Mouse (Mus musculus) heart, adult 2 months (tissue): ENCODE measurements around the gene Gadd45a. TPM values are rescaled to one million over a fixed set of nuclear protein-coding genes. Genes with fewer than 3 reads are reported as not detected.

ENCODE experiments used
- DNase-seq, 2 experiments: peaks; one replicate each; pipeline ENCODE4 v3.0.0; 2021
- H3K27ac ChIP-seq: fragments of 200-600 bp; 2 replicates; pipeline ENCODE4 v1.8.1; 2022
- H3K27me3 ChIP-seq: fragments of 200-500 bp; 2 replicates; pipeline ENCODE4 v1.6.1; 2012; ENCODE audit warnings: mild to moderate bottlenecking, low read length, inconsistent platforms, mixed read lengths; ENCODE audit not compliant: control insufficient read depth, insufficient read depth
- H3K36me3 ChIP-seq: fragments of 200-500 bp; 2 replicates; pipeline ENCODE4 v1.6.1; 2012; ENCODE audit warnings: low read length, inconsistent platforms; ENCODE audit not compliant: control insufficient read depth, insufficient read depth
- H3K4me1 ChIP-seq: fragments of 200-500 bp; 2 replicates; pipeline ENCODE4 v1.6.1; 2011; ENCODE audit warnings: low read length; ENCODE audit not compliant: control insufficient read depth, insufficient read depth
- H3K4me3 ChIP-seq: fragments of 200-600 bp; 2 replicates; pipeline ENCODE4 v1.8.1; 2022
- H3K79me2 ChIP-seq: fragments of 200-500 bp; replicated peaks from 2 replicates; pipeline ENCODE4 v1.6.1; 2012; ENCODE audit warnings: mild to moderate bottlenecking, inconsistent platforms, low read length, moderate library complexity, mixed read lengths; ENCODE audit not compliant: control insufficient read depth, insufficient read depth
- H3K9ac ChIP-seq: fragments of 200-500 bp; 2 replicates; pipeline ENCODE4 v1.6.1; 2012; ENCODE audit warnings: low read depth, mild to moderate bottlenecking, control low read depth, inconsistent platforms, low read length, mixed read lengths
- CTCF ChIP-seq: fragments of 200-600 bp; IDR thresholded peaks from 2 replicates; pipeline ENCODE4 v1.8.1; 2022; ENCODE audit warnings: antibody characterized with exemption, mild to moderate bottlenecking, moderate library complexity
- EP300 ChIP-seq: fragments of 200-500 bp; IDR thresholded peaks from 2 replicates; pipeline ENCODE4 v1.6.1; 2011; ENCODE audit warnings: low read depth, low read length, control low read depth; ENCODE audit not compliant: insufficient read depth
- POLR2A ChIP-seq: fragments of 200-500 bp; IDR thresholded peaks from 2 replicates; pipeline ENCODE4 v1.6.1; 2011; ENCODE audit warnings: mild to moderate bottlenecking, low read depth, low read length, control low read depth; ENCODE audit not compliant: insufficient read depth
- WGBS: fragments of 180-500 bp; shearing (Covaris S2); methylation state at CpG from one replicate; pipeline ENCODE4 v1.1.7; 2018; 5-methylcytosine and 5-hydroxymethylcytosine counted together
- intact Hi-C: fragments of 180-260 bp; cut with DNase I; formaldehyde crosslinking; loops from one replicate; pipeline ENCODE4 v1.15.1; 2025
- polyA plus RNA-seq: library from polyadenylated mRNA; depleted of rRNA; stranded (reverse); fragments of >200 nt; gene quantifications from 2 replicates; pipeline ENCODE4 v1.2.3, GENCODE M21; 2012; rRNA removed
- total RNA-seq, 2 experiments: library from RNA; stranded (reverse); gene quantifications; 2 replicates each; pipeline ENCODE4 v1.2.3; 2021

Gene Gadd45a
- total and polyA plus RNA-seq, 3 experiments: 14.6 to 30.3 (median 16.1) TPM

DNA sequence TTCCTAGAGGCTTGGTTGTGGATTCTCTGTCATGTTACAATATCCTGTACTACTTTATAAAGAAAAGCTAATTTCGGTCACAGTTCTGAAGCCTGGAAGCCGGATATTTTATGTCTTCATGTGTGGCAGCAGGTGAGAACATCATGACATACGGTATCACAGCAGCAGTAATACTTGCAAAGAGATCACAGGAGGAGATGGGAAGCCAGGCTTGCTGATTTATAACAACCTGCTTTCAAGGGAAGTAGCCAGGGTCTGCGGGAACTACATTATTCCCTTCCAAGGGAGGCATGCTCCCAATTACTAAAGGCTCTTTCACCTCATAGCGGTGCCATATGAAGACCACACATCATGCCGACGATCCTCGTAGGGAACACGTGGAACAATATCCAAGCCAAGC, 48.9 kb downstream of the Gadd45a start:
- WGBS: 94% methylated on average over 9 of the region's 9 CpGs
- TF ChIP-seq EP300: no peak
- TF ChIP-seq POLR2A: no peak
- no peak for TF ChIP-seq CTCF
- Histone ChIP-seq H3K36me3 (peaks cover 2% of the 10 kb centered on the region), H3K27me3 (no peaks in the 10 kb centered on the region), H3K4me1 (peaks cover 12% of the 10 kb centered on the region), H3K9ac (no peak overlapping the region), H3K4me3 (no peak overlapping the region), H3K79me2 (peaks cover 1% of the 10 kb centered on the region; the same call in 1 of the 2 replicates), H3K27ac (no peak overlapping the region)
- no peak for DNase-seq
- intact Hi-C loops: no loop called here

DNA sequence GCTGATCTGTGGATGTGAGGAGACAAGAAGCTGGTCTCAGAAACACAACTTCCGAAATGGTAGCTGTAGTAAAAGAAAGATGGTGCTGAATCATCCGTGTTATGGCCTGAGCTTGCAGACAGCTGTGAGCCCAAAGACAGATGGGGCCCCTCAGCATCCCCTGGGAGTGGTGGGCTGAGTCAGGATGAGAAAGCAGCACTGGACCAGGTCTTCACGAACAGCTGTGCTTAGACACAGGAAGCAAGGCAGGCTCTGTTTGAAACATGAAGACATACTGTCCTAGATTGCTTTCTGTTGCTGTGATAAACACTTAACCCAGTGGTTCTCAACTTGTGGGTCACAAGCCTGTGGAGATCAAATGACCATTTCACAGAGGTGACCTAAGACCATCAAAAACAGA, 49.6 kb downstream of the Gadd45a start:
- peak; percentile 63; the same call in 1 of the 2 replicates for TF ChIP-seq EP300
- TF ChIP-seq CTCF: no peak

DNA sequence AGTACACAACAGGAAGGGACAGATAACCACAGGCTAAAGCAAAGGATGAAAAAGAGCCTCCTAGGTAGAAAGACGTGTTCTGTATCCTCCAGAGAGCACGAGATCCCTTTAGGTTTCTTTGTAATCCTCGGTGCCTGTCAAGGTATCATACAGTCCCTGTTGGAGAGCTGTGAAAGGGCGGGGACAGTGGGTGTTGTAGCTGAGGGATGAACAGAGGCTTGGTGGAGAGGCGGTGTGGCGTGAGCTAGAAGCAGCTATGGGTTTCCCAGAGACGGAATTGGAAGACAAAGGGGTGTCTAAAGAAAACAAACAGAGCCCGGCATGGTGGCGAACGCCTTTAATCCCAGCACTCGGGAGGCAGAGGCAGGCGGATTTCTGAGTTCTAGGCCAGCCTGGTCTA, 51.2 kb downstream of the Gadd45a start:
- peaks cover 1% of the 10 kb centered on the region; the same call in 1 of the 2 replicates for H3K79me2 ChIP-seq
- WGBS: 96% methylated on average over 12 of the region's 12 CpGs
- H3K9ac ChIP-seq: no peak overlapping the region
- H3K4me3 ChIP-seq: no peak overlapping the region
- no peaks in the 10 kb centered on the region for H3K36me3 ChIP-seq
- H3K27me3 ChIP-seq: no peaks in the 10 kb centered on the region
- no peak overlapping the region for H3K27ac ChIP-seq
- intact Hi-C loops: no loop called here
- H3K4me1 ChIP-seq: peaks cover 1% of the 10 kb centered on the region
- TF ChIP-seq CTCF: no peak
- TF ChIP-seq EP300: no peak
- no peak for TF ChIP-seq POLR2A
- DNase-seq: no peak

More for the DNA sequence above, 49.6 kb downstream of the Gadd45a start:
- WGBS: 60% methylated on average over 3 of the region's 3 CpGs
- H3K4me1 ChIP-seq: peaks cover 9% of the 10 kb centered on the region
- no peak overlapping the region for H3K9ac ChIP-seq
- H3K36me3 ChIP-seq: peaks cover 2% of the 10 kb centered on the region
- no peak overlapping the region for H3K4me3 ChIP-seq
- H3K79me2 ChIP-seq: peaks cover 1% of the 10 kb centered on the region; the same call in 1 of the 2 replicates
- H3K27me3 ChIP-seq: no peaks in the 10 kb centered on the region
- DNase-seq: peak; percentile 64 to 77
- intact Hi-C loops: no loop called here
- no peak overlapping the region for H3K27ac ChIP-seq

DNA sequence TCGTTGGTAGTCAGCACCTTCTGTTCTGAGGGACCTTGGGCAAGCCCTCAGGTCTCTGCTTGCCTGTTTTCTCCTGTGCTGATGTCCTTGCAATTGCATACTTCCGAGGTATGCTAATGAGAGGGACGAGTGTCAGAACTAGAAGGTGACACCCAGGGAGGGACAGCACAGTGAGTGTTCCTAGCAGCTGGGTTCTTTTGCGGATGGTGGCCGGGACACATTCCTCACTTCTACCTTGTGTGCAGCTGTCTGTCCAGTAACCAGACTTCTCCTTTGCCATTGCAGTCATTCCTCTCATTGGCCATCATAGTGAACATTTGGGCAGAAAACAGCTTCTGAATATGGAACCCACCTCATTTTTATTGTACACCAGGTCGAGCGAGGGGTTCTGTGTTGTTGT, 51.8 kb downstream of the Gadd45a start:
- TF ChIP-seq CTCF (no peak), POLR2A (no peak), EP300 (no peak)
- 76% methylated on average over 7 of the region's 7 CpGs for WGBS
- H3K27ac ChIP-seq: no peak overlapping the region
- H3K36me3 ChIP-seq: no peaks in the 10 kb centered on the region
- H3K4me3 ChIP-seq: no peak overlapping the region
- peaks cover 1% of the 10 kb centered on the region for H3K4me1 ChIP-seq
- DNase-seq: no peak
- no peak overlapping the region for H3K9ac ChIP-seq
- intact Hi-C loops: no loop called here
- peaks cover 1% of the 10 kb centered on the region; the same call in 1 of the 2 replicates for H3K79me2 ChIP-seq
- no peaks in the 10 kb centered on the region for H3K27me3 ChIP-seq

Other genes starting within 250 kb of the Gadd45a start
- not detected for gene Vmn1r39, start 226.8 kb downstream of the Gadd45a start, total RNA-seq
- gene Vmn1r39, start 226.8 kb downstream of the Gadd45a start, polyA plus RNA-seq: not detected in 2 replicates
- gene Gng12, start 141.1 kb downstream of the Gadd45a start, total RNA-seq: 10 to 100 TPM; 34.4 to 35.6 TPM
- 15.5 and 24.6 TPM in 2 replicates for gene Gng12, start 141.1 kb downstream of the Gadd45a start, polyA plus RNA-seq
- 100 to 1,000 TPM; 196 to 227 TPM for gene Serbp1, start 200.7 kb upstream of the Gadd45a start, total RNA-seq
- gene Serbp1, start 200.7 kb upstream of the Gadd45a start, polyA plus RNA-seq: 53.6 and 62.3 TPM in 2 replicates